Mouse (Mus musculus) R1 (cell line): ENCODE measurements around the gene Mecp2.

Source experiments
- DNase-seq: peaks from one replicate; pipeline ENCODE4 v3.0.0-alpha.2; 2018; ENCODE audit warnings: low read depth, low spot score

Mecp2 gene

DNA sequence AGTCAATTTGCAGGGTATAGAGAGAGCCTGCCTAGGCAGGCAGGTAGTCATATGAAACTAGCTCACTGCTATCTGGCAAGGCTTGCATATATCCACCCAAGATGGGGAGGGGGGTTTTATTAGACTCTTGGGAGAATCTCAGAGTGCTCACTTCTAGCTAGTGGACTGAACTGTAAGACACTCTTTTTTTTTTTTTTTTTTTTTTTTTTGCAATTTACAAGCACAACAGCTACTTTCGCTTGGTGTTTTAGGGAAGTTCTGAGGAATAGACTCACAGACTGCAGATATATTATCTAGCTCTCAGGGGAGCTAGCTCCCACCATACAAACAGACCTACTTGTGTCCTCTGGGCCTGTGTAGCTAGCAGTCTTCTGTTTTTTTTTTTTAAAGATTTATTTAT, 120.6 kb downstream of the Mecp2 start:
- DNase-seq = no peak

DNA sequence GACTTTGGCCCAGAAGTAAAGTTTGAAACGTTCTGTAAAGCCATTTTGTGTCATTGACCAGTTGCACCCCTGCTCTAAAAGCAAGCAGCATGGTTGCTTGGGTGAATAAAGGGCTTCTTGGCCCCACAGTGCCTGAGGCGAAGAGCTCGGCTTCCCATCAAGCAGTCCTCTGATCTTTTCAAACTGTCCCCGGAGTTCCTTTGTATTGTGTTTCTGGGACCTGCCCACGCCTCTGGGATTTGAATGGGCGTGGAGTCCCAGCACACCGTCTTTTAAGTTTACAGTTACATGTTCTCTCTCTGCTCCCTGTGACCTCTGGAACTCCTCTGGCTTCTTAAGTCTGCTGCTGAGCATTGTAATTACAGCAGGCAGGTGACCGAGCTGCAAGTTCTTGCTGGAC, 127.1 kb downstream of the Mecp2 start:
- peak; percentile 89 for DNase-seq

DNA sequence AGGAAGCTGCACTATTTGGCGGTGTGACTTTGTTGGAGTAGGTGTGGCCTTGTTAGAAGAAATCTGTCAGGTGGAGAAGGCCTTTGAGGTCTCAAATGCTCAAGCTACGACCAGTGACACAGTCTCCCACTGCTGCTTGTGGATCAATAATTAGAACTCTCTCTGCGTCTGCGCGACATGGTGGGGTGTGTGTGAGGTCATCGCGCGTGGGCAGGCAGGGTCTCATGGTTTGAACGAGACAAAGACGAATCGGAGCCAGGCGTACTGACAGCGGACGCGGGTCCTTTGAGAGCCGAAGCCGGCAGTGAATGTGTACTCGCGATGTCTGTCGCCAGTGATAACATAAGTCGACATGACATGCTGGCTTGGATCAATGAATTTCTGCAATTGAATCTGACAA, 128.8 kb downstream of the Mecp2 start:
- peak; percentile 36 for DNase-seq

DNA sequence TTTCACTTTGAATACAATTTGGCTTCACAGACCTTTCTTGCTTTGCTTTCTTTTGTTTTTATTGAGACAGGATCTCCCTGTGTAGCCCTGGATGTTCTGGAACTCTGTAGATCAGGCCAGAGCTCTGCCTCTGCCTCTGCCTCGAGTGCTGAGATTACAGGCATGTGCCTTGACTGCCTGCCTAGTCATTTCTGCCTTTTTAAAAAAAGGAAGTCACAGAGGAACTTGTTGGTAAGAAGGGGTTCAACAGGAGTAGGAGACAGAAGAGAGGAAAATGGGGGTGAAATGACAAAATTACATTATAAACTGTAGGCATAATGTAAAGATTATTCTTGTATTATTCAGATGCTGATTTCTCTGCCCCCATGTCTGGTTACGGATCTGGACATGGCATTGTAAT, 131.5 kb downstream of the Mecp2 start:
- DNase-seq = no peak

DNA sequence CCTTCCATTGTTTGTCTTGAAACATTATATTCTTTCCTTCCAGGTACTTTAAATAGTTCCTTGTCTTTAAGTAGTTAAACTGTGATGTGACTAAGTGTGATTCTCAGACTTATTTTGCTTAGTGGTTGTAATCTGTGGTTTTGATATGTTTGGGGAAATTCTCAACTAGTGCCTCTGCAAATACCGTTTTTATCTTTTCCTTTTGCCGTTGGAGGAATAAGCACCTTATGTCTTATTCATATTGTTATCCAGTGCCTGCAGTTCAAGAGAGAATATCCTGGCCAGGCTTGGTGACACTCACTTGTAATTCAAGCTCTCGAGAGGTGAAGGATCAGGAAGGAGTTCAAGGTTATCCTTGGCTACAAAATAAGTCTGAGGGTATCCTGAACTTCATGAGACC, 134.1 kb downstream of the Mecp2 start:
- no peak for DNase-seq

DNA sequence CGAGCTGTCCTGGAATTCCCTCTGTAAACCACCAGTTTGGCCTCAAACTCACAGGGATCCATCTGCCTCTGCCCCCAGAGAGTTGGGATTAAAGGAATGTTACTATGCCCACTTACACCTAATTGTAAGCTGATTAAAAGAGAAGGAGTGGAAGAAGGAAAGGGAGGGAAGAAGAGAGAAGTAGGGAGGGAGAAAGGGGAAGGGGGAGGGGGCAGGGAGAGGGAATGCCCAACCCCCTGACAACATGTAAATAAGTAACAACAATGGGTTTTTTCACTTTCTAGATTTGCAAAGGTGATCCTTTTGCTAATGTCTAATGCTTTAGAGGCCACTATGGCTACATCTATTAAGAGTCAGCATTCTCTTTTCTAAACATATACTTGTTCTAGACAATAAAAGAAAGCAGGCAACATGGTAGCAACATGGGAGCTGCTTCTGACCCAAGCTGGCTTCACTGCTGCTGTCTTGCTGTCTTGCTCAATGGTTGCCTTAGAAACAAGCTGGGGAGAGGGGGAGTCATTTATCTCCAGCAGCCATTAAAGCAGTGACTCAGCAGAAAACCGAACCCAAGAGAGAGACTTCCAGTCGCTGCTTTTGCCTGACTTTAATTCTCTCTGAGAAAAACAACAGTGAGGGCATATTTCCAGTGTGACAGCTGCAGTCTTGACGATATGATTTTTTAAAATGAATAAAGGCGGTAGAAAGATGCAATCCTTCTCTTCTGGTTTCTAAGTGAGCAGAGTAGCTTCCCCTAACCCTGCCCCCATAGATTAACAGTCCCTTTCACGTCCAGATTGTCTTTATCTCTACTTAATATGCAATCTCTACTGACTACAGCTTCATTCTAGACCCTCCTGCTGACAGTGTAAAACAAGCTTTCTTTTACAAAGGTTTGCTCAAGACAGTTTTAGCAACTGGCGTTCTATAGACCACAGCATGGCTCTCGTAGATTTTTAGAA, 136.0 kb downstream of the Mecp2 start:
- DNase-seq = peak; percentile 93

DNA sequence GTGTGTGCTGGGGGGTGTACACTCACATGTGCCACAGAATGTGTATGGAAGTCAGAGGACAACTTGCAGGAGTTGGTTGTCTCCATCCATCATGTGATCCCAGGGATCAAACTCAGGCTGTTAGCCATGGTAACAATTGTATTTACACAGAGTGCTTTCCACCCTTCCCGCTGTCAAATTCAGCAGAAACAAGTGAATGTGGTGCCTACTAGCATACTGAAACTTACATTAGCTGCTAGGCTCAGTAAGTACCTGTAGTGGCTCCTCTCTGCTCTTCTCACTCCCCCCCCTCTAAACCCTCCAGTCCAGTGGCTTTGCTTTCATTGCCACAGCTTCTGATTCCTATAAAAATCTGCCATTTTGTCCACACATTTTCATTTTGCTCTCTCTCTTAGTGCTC, 157.4 kb downstream of the Mecp2 start:
- no peak for DNase-seq
